ENCODE assay signal across 20 mouse cellular contexts in the genomic region with DNA sequence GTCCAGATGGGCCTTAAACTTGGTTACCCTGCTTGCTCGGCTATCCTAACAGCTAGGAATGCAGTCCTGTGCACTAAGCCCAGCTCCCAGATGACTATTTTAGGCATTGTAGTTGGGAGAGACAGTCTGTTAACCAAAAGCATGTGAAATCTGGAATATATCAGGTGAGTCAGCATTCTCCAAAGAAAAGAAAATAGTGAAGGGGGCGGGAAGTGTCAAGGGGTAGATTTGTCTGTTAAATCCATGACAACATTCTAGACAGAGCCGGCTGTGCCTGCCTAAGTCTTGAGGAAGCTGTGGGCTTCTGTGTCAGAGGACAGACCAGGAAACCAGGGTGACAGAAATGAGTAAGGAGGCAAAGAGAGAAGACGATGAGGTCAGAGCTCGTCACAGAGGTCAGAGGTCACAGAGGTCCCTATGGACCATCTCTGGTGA. TPM values are rescaled to one million over a fixed set of nuclear protein-coding genes. Genes with fewer than 3 reads are reported as not detected.
DNase-seq lines count a peak whose midpoint lies in the region; ATAC-seq lines count a peak whose summit lies in the region.
"Had no signal": no experiment of that assay in that cellular context is flagged by ENCODE, and none has a peak within 500 bp of the region (broad histone marks: within the 10 kb centered on the region; RNA-seq: fewer than 3 reads in every experiment).

No protein-coding gene starts in this region.

- H3K36me3 ChIP-seq in forebrain, embryonic 10.5 days (replicated peaks) = peaks cover 17% of the 10 kb centered on the region
- H3K36me3 ChIP-seq in forebrain, embryonic 11.5 days (ENCODE audit: control insufficient read depth, insufficient read depth, low read length) = no peaks in the 10 kb centered on the region
- peaks cover 17% of the 10 kb centered on the region for H3K36me3 ChIP-seq in neural tube, embryonic 15.5 days
- H3K36me3 ChIP-seq: lung, embryonic 15.5 days had no signal

- no peaks in the 10 kb centered on the region for H3K9me3 ChIP-seq in forebrain, embryonic 10.5 days
- no peaks in the 10 kb centered on the region for H3K9me3 ChIP-seq in forebrain, embryonic 11.5 days (ENCODE audit: control insufficient read depth, low read length)
- no peaks in the 10 kb centered on the region for H3K9me3 ChIP-seq in neural tube, embryonic 15.5 days (replicated peaks)
- H3K9me3 ChIP-seq: G1E; limb, embryonic 15.5 days; lung, embryonic 15.5 days; midbrain, embryonic 12.5 days; neural tube, embryonic 12.5 days had no signal

- H3K27ac ChIP-seq in forebrain, embryonic 10.5 days = peak overlapping the region; percentile 15; the same call in 1 of the 2 replicates
- no peak overlapping the region for H3K27ac ChIP-seq in forebrain, embryonic 11.5 days (ENCODE audit: low read depth, low read length)
- H3K27ac ChIP-seq in neural tube, embryonic 15.5 days (replicated peaks) = no peak overlapping the region
- H3K27ac ChIP-seq: gastrocnemius, adult 2 months; limb, embryonic 15.5 days; lung, embryonic 15.5 days; midbrain, embryonic 12.5 days; neural tube, embryonic 12.5 days had no signal

- DNase-seq in forebrain, embryonic 10.5 days (ENCODE audit: extremely low spot score, low spot score) = no peak
- no peak for DNase-seq in forebrain, embryonic 11.5 days (ENCODE audit: low spot score)
- peak; percentile 19 for DNase-seq in neural tube, embryonic 10.5 days (ENCODE audit: extremely low spot score, low spot score)
- DNase-seq in forelimb bud, embryonic 11.5 days (ENCODE audit: low read depth, low spot score) = peak; percentile 18
- peak; percentile 14 for DNase-seq in yolk sac, embryonic 10.5 days (ENCODE audit: low spot score)
- DNase-seq in adrenal gland, adult 8-10 months = no peak
- DNase-seq in right cerebral cortex, postnatal 14 days = no peak
- DNase-seq: cerebellum, adult 2 months; gastrocnemius, adult 2 months; heart, postnatal 36 days; layer of hippocampus, adult 9-11 months; retina, postnatal 1 day; thymus, postnatal 25 days had no signal

- WGBS in forebrain, embryonic 10.5 days = 70% methylated on average over 5 of the region's 5 CpGs
- WGBS in forebrain, embryonic 11.5 days = 75% methylated on average over 5 of the region's 5 CpGs
- 85% methylated on average over 5 of the region's 5 CpGs for WGBS in neural tube, embryonic 15.5 days

- H3K27me3 ChIP-seq in forebrain, embryonic 10.5 days (ENCODE audit: poor library complexity, severe bottlenecking) = no peaks in the 10 kb centered on the region
- no peaks in the 10 kb centered on the region for H3K27me3 ChIP-seq in forebrain, embryonic 11.5 days (ENCODE audit: control insufficient read depth, insufficient read depth, low read length)
- no peaks in the 10 kb centered on the region for H3K27me3 ChIP-seq in neural tube, embryonic 15.5 days (replicated peaks)
- H3K27me3 ChIP-seq: limb, embryonic 15.5 days; lung, embryonic 15.5 days; midbrain, embryonic 12.5 days; neural tube, embryonic 12.5 days had no signal

- no peaks in the 10 kb centered on the region for H3K4me1 ChIP-seq in forebrain, embryonic 10.5 days
- no peaks in the 10 kb centered on the region for H3K4me1 ChIP-seq in forebrain, embryonic 11.5 days (replicated peaks; ENCODE audit: control insufficient read depth, insufficient read depth, low read length)
- no peaks in the 10 kb centered on the region for H3K4me1 ChIP-seq in neural tube, embryonic 15.5 days
- H3K4me1 ChIP-seq: limb, embryonic 15.5 days; lung, embryonic 15.5 days; midbrain, embryonic 12.5 days; neural tube, embryonic 12.5 days had no signal

- no peak overlapping the region for H3K4me3 ChIP-seq in forebrain, embryonic 10.5 days
- H3K4me3 ChIP-seq in forebrain, embryonic 11.5 days (ENCODE audit: low read depth, low read length) = no peak overlapping the region
- H3K4me3 ChIP-seq in neural tube, embryonic 15.5 days (replicated peaks) = no peak overlapping the region
- H3K4me3 ChIP-seq: gastrocnemius, adult 2 months; limb, embryonic 15.5 days; lung, embryonic 15.5 days; midbrain, embryonic 12.5 days; neural tube, embryonic 12.5 days had no signal

- no peak overlapping the region for H3K9ac ChIP-seq in forebrain, embryonic 11.5 days (ENCODE audit: low read length)
- H3K9ac ChIP-seq in neural tube, embryonic 15.5 days (replicated peaks) = no peak overlapping the region
- H3K9ac ChIP-seq: limb, embryonic 15.5 days; lung, embryonic 15.5 days; midbrain, embryonic 12.5 days; neural tube, embryonic 12.5 days had no signal

- no peak for ATAC-seq in forebrain, embryonic 11.5 days (replicated peaks; ENCODE audit: low FRiP score)
- ATAC-seq in neural tube, embryonic 15.5 days (ENCODE audit: low FRiP score) = no peak
- ATAC-seq: activated CD4-positive, CD25-positive, alpha-beta regulatory T cell, adult 4 months had no signal

- H3K4me2 ChIP-seq in forebrain, embryonic 11.5 days (ENCODE audit: low read depth, low read length, severe bottlenecking) = no peak overlapping the region
- no peak overlapping the region for H3K4me2 ChIP-seq in neural tube, embryonic 15.5 days
- H3K4me2 ChIP-seq: limb, embryonic 15.5 days; lung, embryonic 15.5 days; midbrain, embryonic 12.5 days; neural tube, embryonic 12.5 days had no signal

RNA-seq across cellular contexts. Expression of a gene that starts 20.3 kb away (rescaled TPM):
- polyA plus RNA-seq in forebrain, embryonic 10.5 days (2016; fragmentation: Nextera tagmentation; extraction: Ambion mirVana) = 46.4 and 53.9 TPM in 2 replicates
- polyA plus RNA-seq in forebrain, embryonic 11.5 days (2014; fragmentation: Nextera tagmentation; extraction: Ambion mirVana) = 33.2 and 34.8 TPM in 2 replicates
- 38.8 and 39.8 TPM in 2 replicates for polyA plus RNA-seq in neural tube, embryonic 15.5 days (2015; fragmentation: Nextera tagmentation; extraction: Ambion mirVana)
- total RNA-seq in adrenal gland, adult 8-10 months (2022) = 10 to 100 TPM; 31.1 to 78.5 (median 56.4) TPM

RNA-seq across cellular contexts. Expression of a gene that starts 20.6 kb away (rescaled TPM):
- 104 TPM in 2 replicates for polyA plus RNA-seq in forebrain, embryonic 10.5 days (2016; fragmentation: Nextera tagmentation; extraction: Ambion mirVana)
- polyA plus RNA-seq in forebrain, embryonic 11.5 days (2014; fragmentation: Nextera tagmentation; extraction: Ambion mirVana) = 122 and 127 TPM in 2 replicates
- polyA plus RNA-seq in neural tube, embryonic 15.5 days (2015; fragmentation: Nextera tagmentation; extraction: Ambion mirVana) = 119 TPM in 2 replicates
- total RNA-seq in adrenal gland, adult 8-10 months (2022) = 10 to 100 TPM; 74.4 to 99.4 (median 83.2) TPM

Comparison
In these comparisons a context has a peak if more than half of its experiments do, and no peak if none do; other contexts are left out.
1. DNase-seq: peak in neural tube, embryonic 10.5 days (single experiment), forelimb bud, embryonic 11.5 days (single experiment) and yolk sac, embryonic 10.5 days (single experiment); none in forebrain, embryonic 10.5 days (single experiment), forebrain, embryonic 11.5 days (single experiment), adrenal gland, adult 8-10 months (single experiment) and right cerebral cortex, postnatal 14 days (single experiment).